Mouse (Mus musculus) kidney, postnatal 4 days (tissue): Measurements from ENCODE around the gene Hk3.

Experiments
- DNase-seq, 2 experiments: peaks; one replicate each; pipeline ENCODE4 v3.0.0; 2021; ENCODE audit warnings: mixed read lengths in 2 of 2

Gene Hk3

DNA sequence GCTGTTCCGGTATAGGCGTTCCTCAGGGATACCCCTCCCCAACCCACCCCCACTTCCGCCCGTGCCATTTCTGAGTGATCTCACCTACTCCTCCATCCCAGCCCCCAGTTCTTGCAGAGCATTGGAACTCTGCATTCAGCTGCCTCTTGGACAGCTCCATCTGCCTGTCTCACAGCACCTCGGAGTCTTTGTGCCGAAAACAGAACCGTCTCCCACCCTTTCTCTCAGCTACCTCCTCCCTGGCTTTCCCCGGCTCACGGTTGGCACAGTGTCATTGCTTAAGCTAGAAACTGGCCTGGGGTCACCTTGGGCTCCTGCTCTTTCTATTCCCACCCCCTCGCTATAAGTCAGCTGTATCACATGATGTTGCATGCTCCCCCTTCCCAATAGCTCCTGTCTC, 20.8 kb downstream of the Hk3 start:
- DNase-seq: no peak

DNA sequence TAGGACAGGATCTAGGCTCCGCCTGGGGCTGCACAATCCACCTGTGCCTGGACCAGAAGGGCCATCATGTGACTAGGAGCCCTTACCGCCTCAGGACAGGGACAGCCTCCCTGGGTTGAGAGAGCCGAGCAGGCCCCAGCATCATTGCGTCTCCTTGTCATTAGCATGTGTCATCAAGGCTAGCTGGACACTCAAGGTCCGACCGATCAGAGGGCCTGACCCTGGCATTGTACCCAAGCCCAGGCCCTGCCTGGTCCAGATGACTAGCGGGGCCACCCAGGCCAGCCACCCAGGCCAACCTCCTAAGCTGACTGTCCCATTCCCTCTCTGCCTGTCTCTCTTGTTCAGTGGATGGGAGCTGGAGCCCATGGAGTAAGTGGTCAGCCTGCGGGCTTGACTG, 23.6 kb downstream of the Hk3 start:
- DNase-seq: no peak

DNA sequence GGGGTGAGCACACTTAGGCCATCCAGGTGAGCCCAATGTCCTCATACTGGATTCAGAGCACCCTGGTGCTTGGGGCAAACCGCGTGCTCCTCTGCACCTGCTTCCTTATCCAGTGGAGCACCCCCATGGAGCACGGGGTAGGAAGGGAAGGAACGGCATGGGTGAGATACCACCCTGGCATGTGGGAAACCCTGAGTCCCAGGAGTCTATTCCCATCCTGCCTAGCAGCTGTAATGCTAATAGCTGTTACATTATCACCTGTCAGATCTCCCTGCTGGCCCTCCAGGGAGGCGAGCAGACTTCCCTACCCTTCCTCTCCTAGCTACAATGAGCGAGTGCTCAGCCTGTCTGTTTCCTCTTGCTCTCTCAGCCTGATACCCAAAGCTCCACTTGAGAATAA, 26.0 kb downstream of the Hk3 start:
- no peak for DNase-seq

DNA sequence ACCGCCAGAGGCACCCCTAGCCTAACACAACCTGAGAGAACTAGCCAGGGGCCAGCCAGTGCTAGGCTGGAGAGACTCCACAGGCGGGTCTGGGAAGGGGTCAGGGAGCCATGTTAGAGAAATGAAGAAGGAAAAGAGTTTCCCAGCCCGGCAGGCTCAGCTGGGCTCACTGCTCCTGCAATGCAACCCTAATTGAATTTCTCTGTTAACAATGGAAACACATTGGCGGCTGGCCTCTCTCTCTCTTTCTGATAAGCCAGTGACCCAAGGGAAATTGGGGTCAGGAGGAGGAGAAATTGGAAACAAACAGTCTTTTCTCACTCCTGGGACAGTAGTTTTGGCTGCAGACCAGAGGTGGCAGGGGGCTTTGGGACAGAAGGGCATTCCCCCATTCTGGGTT, 26.6 kb downstream of the Hk3 start:
- DNase-seq: no peak

DNA sequence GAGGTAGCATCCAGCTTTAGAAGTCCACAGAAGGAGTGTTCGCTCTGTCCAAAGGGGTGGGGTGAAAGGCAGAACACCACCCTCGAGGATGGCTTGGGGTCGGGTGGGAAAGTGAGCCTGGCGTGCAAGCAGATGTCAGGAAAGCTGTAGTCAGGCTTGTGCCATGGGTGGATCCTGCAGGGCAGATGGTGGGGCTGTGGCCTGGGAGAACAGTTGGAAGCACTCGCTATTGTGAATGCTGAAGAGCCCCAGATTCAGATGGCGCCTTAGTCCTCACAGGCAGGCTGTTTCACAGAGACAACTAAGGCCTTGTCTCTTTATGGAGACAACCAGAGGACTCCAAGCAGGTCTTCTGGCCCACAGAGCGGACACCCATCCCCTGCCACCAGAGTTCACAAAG, 29.0 kb downstream of the Hk3 start:
- DNase-seq: no peak

DNA sequence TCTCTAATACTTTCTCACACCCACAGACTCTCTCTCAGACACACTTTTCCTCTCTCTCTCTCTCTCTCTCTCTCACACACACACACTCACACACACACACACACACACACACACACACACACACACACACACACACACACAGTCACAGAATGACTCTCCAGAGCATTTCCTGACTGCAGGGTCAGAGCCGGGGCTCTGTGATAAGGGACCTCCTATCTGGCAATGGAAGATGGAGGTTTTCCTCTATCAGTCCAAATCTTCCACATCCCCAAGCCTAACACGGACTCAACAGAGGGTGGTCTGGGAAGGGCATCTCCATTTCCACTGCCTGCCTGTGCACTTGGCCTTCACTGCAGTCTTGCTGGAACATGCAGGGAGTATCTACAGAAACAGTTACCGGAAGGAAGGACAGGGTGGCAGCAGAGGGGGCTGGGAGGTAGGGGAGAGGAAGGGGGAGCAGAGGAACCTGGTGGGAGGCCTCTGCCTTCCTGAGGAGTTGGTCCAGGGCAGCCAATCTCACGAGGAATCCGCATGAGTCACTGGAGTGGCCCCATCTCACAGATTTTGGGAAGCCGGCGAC, 32.9 kb downstream of the Hk3 start:
- DNase-seq: no peak

DNA sequence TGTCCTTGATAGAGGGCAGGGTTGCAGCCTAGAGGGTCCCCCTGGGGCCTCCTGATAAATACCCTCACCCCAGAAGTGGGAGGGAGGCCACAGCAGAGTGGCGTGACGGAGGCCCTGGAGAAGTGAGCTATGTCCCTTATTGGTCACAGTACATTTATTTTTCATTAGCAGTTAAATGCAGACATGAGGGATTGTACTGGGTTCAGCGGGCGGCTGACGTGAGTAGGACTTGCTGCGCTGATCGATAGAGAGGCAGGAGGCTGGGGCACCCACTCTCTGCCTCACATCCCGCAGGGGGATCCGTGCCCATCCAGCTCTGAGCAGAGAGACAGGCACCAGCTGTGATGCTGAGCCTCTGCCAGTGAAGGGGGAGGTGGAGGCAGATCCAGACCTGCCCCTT, 33.8 kb downstream of the Hk3 start:
- no peak for DNase-seq

DNA sequence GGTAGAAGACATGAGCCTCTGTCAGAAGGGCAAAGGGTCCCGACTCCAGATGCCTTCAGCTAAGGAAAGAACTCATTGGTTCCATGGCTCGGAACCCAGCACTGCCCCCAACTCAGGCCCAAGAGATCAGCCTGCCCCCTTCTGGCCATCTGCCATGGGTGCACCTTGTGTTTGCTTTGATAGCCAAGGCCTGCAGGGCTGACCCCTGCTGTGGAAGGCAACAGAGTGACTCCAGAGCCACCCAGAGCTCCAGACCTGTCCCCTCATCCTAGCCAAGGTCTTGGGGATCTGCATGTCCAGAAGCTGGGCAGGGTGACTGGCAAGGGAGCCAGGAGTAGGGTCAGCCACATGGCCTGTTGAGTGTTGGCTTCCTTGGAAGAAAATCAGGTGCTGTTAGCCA, 37.6 kb downstream of the Hk3 start:
- no peak for DNase-seq

DNA sequence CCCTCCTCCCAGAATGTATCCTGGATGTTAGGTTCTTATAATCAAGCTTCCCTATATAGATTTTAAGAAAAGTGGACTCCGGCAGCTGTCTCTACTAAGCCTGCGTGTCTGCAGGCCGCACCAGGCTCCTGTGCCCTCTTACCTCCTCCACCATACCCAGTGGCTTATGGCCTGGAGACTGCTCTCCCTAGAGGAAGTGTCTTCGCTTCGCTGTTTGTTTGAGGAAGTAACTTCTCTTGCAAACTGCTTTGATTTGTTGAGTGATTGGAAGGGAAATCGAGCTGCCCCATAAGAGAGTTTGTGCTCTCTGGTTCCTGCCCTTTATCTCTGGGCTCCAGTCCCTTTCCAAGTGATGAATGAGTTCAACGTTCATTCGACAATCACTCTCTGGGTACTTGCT, 38.2 kb downstream of the Hk3 start:
- no peak for DNase-seq

DNA sequence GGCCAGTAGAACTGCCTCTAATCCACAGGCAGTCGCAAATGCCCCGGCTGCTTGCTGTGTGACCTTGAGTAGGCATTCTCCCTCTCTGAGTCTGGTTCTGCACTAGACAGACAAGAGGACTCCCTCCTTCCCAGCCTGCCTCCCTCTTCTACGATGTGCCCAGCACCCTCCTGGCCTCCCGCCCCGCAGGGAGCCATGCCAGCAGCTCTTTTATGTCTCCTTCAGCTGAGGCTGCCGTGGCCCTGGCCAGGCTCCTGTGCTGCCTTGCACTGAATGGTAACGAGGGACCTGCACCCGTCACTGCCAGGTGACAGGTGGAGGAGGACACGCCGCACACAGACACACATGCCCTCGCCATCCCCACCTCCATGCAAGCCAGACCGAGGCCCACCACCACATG, 40.2 kb downstream of the Hk3 start:
- no peak for DNase-seq

DNA sequence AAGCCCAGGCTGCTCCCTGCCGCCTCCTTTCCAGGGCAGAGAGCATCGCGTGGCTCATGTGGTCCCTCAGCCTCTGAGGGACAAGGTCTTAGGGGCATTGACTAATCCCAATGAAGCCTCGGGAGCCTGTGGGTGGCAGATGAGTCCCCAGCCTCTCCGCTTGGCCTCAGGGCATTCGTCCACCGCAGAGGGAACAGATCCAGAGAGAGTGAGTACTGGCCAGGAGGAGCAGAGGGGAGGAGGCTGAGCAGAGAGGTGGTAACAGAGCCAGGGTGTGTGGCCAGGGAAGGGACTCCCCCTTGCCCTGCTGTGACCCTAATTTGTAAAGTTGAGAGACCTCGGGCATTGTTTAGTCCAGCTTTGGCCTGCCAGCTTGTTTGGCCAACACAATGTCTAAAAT, 42.4 kb downstream of the Hk3 start:
- DNase-seq: no peak

DNA sequence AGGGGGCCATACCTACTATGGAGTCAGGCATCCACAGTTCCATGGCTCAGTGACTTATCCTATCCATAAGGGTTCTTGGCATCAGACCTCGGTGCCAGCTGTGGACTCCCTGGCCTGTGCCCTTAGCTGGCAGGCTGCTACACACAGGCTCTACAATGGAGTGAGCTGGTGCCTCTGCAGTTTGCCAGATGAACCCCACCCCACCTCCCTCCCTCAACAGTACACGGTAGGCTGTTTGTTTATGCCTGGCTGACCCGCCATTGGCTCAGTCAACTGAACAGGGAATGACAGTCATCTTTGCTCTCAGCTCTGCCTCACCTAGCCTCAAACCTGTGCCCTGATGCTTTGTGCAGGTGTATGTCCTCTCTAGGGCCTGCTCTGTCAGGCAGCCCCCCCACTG, 45.6 kb downstream of the Hk3 start:
- no peak for DNase-seq

DNA sequence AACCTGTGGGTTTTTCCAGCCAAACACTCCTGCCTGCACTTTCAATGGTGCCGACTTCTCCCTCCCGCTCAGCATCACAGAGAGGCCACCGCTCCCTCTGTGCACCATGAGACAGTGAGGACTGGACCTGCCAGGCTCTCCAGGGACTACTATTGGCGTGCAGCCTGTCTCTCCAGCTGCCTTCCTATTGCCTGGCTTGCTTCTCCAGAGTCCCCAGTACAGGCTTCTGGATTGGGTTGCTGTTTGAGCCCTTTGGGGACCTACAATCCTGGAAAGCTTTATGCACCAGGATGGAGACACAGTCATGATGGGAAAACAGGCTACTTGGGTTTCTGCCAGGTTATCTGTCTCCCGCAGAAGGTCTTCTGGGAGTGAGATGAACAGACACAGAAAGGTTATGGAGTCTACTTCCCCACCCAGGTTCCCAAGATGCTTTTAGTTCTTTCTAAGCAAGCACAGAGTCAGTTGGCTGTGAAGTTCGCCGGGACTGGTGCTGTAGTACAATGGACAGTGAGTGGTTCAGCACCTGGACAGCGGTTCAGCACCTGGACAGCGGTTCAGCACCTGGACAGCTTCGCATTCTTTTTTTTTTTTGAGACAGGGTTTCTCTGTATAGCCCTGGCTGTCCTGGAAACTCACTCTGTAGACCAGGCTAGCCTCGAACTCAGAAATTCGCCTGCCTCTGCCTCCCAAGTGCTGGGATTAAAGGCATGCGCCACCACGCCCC, 50.5 kb downstream of the Hk3 start:
- peak; percentile 86 for DNase-seq

DNA sequence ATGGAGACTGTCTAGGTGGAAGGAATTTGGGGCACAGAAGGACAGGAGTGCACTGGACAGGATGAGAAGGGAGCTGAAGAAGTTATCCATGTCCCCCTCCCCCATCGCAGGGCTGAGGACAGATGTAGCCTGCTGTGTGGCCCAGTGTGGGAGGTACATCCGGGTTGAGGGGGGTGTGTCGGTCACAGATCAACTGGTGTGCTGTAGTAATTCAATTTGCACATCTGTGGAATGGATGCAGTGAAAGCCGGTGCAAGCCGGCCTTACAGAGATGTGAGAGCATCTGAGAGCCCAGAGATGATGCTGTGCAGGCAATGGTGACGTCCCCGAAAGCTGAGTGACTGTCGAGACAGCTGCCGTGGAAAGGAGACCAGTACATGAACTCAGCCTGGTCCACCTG, 51.7 kb downstream of the Hk3 start:
- no peak for DNase-seq

DNA sequence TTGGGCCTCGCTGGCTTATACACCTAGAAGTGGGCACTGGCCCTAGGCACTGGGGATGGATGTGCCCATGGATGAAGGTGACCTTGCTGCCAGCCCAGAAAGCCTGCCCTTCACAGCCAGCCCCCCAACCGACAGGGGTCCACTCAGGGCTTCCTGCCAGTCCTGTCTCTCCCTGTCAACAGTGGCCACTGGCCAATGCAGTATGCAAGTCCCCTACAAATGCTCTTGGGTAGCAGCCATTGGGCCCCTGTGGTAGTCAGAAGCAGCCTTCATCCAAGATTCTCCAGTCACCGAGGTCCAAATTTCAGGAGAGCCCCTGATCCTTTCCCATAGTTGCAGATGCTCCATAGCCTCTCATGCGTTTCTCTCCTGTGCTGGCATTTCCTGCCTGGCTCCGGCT, 52.5 kb downstream of the Hk3 start:
- no peak for DNase-seq

DNA sequence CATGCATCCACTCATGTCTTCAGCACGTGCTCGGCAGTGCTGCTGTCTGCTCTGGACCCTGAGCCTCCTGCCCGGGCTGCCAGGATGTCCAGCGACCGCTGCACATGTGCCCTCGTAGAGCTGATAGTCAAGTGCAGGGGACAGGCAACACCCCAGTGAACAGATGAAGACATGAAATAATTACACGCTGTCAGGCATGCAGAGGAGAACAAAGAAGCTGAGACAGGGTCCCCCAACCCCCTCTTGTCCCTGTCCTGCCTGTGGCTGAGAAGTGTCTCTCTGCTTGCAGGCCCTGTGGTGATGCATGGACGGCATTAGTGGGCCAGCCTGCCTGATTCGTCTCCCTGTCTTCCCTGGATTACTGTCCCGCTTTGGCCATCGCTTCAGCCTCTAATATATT, 53.7 kb downstream of the Hk3 start:
- DNase-seq: no peak

DNA sequence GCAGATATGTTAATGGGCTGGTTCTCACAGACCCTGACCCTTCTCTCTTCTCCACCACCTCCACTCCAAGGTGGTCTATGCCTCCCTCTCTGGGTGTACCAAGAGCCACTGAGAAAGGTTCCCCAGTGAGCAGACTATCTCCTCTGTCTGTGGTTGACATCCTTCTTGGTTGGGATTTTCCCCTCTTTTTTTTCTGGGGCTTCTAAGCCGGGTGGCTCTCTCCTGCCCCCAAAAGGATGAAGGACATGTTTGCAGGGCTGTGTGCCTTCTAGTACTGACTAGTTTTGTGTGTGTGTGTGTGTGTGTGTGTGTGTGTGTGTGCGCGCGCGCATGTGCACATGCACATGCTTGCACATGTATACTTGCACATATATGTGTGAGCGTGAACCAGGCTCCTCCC, 55.9 kb downstream of the Hk3 start:
- no peak for DNase-seq

DNA sequence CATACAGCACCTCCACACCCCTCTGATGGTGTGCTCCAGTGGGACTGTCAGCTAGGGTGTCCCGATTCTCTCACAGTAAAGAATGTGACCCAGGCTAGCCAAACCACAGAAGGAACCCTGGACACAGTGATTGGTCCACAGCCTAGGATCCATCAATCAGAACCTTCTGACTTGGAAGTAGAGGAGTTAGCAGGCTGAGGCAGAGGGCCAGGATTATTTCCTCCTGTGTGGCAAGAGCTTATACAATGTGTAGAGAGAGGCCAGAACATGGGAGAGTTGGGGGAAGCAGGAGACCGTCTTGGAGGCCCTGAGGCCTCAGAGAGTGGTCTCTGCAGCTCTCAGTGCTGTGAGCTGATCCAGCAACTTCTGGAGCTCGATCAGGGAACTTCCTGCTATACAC, 60.7 kb downstream of the Hk3 start:
- no peak for DNase-seq

DNA sequence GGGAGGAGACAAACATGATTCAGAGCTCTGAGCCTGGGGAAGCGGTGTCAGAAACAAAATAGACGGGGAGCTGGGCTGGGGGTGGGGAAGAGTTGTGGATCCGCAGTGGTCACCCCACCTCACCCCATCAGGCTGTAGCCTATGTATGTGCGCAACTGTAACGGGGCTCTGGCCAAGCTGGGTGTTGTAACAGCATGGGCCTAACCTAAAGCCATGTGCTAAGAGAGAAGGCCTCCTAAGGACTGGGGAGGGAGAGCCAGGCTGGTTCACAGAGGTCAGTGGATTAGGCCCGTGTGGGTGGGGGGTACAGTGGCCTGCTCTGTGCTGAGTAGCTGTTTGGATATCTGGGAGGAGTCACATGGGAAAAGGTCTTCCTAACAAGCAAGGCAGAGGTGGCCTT, 61.3 kb downstream of the Hk3 start:
- no peak for DNase-seq

DNA sequence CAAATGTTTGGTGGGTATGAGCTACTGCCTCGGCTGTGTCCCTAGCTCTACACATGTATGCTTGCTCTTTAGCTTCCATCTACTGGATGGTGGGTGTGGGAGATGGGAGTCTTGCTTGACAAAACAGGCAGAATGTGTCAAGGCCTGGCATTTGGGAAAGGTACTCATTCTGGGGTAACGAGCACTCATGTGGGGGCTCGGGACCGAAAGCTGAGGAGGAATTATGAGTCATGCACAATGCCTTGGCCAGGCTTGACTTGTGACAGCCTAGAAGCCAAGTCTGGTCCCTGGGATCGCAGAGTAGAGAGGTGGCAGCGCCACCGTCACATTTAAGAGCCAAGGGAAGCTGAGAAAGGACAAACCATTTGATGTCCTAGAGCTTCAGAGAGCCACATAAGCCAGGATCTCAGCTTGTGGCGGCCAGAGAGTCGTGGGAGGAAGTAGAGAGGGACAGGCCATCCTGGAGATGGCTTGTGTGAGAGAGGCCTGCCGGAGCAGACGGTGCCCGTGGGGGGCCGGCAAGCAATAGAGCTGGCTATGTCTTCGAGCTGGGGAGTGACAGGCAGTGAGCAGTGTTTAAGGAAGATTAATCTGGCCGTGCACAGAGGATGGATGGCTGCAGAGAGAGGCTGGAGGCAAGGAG, 62.0 kb downstream of the Hk3 start:
- DNase-seq: no peak

DNA sequence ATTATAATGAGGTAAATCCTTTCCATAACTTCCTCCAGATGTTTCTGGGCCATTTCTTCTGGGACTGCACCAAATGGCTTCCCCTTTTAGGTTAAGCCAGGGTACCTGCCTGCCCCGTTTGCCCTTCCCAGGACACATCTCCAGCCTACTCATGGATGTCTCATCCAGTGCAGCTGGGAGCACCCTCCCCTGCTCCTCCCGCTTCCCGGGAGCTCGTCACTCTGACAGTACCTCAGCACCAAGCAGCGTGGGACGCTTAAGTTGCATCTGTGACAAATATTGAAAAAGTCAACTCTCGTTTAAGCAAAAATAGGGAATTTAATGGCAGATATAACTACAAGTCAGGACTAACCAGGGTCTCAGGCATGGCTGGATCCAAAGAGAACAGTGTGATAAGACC, 63.9 kb downstream of the Hk3 start:
- DNase-seq: no peak
